Mouse (Mus musculus): ENCODE data around the gene Gstp3.

DNA sequence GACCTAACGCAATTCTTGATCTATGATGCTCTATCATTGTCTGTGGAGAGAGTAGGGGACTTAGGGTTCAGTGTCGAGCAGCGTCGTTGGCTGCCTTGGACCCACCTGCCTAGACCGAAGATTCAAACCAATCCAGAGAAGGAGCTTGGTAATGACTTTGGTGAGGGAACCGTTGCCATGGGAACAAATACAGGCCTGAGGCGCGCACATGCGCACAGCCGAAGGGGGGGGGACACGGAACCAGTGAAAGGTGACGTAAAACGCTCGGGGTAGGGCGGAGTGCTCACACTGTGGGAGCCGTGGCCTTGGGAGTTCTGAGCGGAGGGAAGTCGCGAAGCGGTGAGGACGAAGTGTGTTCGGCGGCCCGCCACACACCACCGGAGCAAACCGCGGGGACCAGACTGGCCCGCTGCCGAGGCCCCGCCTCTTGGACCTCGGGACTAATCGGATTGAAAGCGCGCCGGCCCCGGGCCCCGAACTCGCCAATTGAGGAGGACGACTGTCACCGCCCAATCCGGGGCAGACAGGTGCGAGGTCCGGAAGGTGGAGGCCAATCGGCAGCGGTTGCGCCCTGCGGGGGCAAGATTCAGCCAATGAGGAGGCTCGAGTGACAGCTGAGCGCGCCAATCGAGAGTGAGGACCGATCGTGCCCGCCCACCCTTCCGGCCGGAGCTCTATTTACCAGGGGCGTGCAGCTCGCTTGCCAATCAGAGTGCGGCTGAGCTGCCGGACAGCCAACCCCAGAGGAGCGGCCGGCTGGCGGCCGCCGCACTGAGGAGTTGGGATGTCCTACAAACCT is 37.5 kb upstream of the Gstp3 start, which contains the start of gene Cdk2ap2:
- peak; percentile 56; the same call in 1 of the 2 replicates for TF ChIP-seq CTCF (IDR thresholded peaks at IDR 0.05; ENCODE audit: borderline replicate concordance, control insufficient read depth, extremely low read depth, insufficient read depth, low read length, poor library complexity)
- TF ChIP-seq POLR2A (IDR thresholded peaks at IDR 0.05; ENCODE audit: control insufficient read depth, extremely low read depth, insufficient read depth, low read length, poor library complexity), result peak; percentile 72; the same call in 1 of the 2 replicates

Data from thymus, adult 2 months (tissue).